8 mouse cellular contexts compared by ENCODE assay signal in genomic region chr12:73931274-73931673, GRCm38 (mm10). TPM values are rescaled to one million over a fixed set of nuclear protein-coding genes. Genes with fewer than 3 reads are reported as not detected.
A peak's percentile ranks its signal among the peaks of the same experiment; 100 is the strongest.
DNase-seq lines count a peak whose midpoint lies in the region; ATAC-seq and TF ChIP-seq lines count a peak whose summit lies in the region.

No protein-coding gene starts in this region.

- peaks cover 55% of the 10 kb centered on the region for H3K36me3 ChIP-seq in liver, adult 2 months (ENCODE audit: control insufficient read depth, insufficient read depth, low read length)
- H3K36me3 ChIP-seq in liver, embryonic 11.5 days (ENCODE audit: control insufficient read depth, insufficient read depth, low read length), result peaks cover 22% of the 10 kb centered on the region
- H3K36me3 ChIP-seq in midbrain, embryonic 10.5 days, result peaks cover 99% of the 10 kb centered on the region

- ATAC-seq in liver, embryonic 11.5 days (replicated peaks; ENCODE audit: low FRiP score), result no peak
- ATAC-seq in activated CD4-positive, CD25-positive, alpha-beta regulatory T cell, adult 4 months, result no peak

- no peaks in the 10 kb centered on the region for H3K79me2 ChIP-seq in liver, adult 2 months (ENCODE audit: control insufficient read depth, insufficient read depth, low read length)

- H3K4me3 ChIP-seq in liver, adult 2 months (ENCODE audit: insufficient read depth, low read depth, low read length), result no peak overlapping the region
- no peak overlapping the region for H3K4me3 ChIP-seq in liver, embryonic 11.5 days (ENCODE audit: low read depth, low read length)
- H3K4me3 ChIP-seq in midbrain, embryonic 10.5 days, result no peak overlapping the region

- no peak overlapping the region for H3K9ac ChIP-seq in liver, adult 2 months (ENCODE audit: low read depth, low read length)
- H3K9ac ChIP-seq in liver, embryonic 11.5 days (ENCODE audit: low read depth, low read length), result no peak overlapping the region

- peak; percentile 58 to 72 for DNase-seq in cerebellum, postnatal 10 days
- no peak for DNase-seq in cerebellum, adult 8-10 months
- peak; percentile 34 for DNase-seq in liver, adult 2 months (ENCODE audit: extremely low read depth, low read depth, low spot score)
- DNase-seq in liver, embryonic 11.5 days (ENCODE audit: low spot score), result no peak
- peak; percentile 26 for DNase-seq in forelimb bud, embryonic 11.5 days (ENCODE audit: low read depth, low spot score)
- peak; percentile 11 to 33 for DNase-seq in thymus, adult 18-20 months
- no peak for DNase-seq in midbrain, embryonic 10.5 days (ENCODE audit: low spot score)

- 48% methylated on average over 5 of the region's 5 CpGs for WGBS in liver, adult 2 months
- 54% methylated on average over 5 of the region's 5 CpGs for WGBS in liver, embryonic 11.5 days
- WGBS in midbrain, embryonic 10.5 days, result 58% methylated on average over 5 of the region's 5 CpGs

- no peak overlapping the region for H3K27ac ChIP-seq in liver, adult 2 months (replicated peaks; ENCODE audit: insufficient read depth, low read depth, low read length)
- H3K27ac ChIP-seq in liver, embryonic 11.5 days (ENCODE audit: low read depth, low read length), result no peak overlapping the region
- no peak overlapping the region for H3K27ac ChIP-seq in midbrain, embryonic 10.5 days (replicated peaks)

- no peaks in the 10 kb centered on the region for H3K27me3 ChIP-seq in liver, adult 2 months (ENCODE audit: control insufficient read depth, insufficient read depth, low read length)
- no peaks in the 10 kb centered on the region for H3K27me3 ChIP-seq in liver, embryonic 11.5 days (replicated peaks; ENCODE audit: control insufficient read depth, insufficient read depth, low read length)
- H3K27me3 ChIP-seq in midbrain, embryonic 10.5 days (ENCODE audit: low read depth, poor library complexity, severe bottlenecking), result no peaks in the 10 kb centered on the region

- no peak overlapping the region for H3K4me2 ChIP-seq in liver, embryonic 11.5 days

- peaks cover 5% of the 10 kb centered on the region; the same call in 1 of the 2 replicates for H3K4me1 ChIP-seq in liver, adult 2 months (ENCODE audit: control insufficient read depth, insufficient read depth, low read length)
- no peaks in the 10 kb centered on the region for H3K4me1 ChIP-seq in liver, embryonic 11.5 days (replicated peaks; ENCODE audit: control insufficient read depth, insufficient read depth, low read length)
- H3K4me1 ChIP-seq in midbrain, embryonic 10.5 days, result no peaks in the 10 kb centered on the region

- H3K9me3 ChIP-seq in liver, embryonic 11.5 days (ENCODE audit: control insufficient read depth, low read length), result no peaks in the 10 kb centered on the region
- no peaks in the 10 kb centered on the region for H3K9me3 ChIP-seq in midbrain, embryonic 10.5 days (replicated peaks)

- peak; percentile 27; the same call in 1 of the 2 replicates for TF ChIP-seq CTCF in liver, adult 2 months (IDR thresholded peaks at IDR 0.05; ENCODE audit: low read depth, low read length)

- no peak for TF ChIP-seq POLR2A in liver, adult 2 months (IDR thresholded peaks at IDR 0.05; ENCODE audit: extremely low read depth, insufficient read depth, low read length)

RNA-seq across cellular contexts. Expression of gene Gm49321, which starts 6.2 kb away (rescaled TPM):
- total RNA-seq in liver, adult 2 months (2014; rRNA removed), result not detected in 2 replicates
- not detected in 2 replicates for polyA plus RNA-seq in liver, adult 2 months (2012; rRNA removed)
- polyA plus RNA-seq in liver, embryonic 11.5 days (2014; fragmentation: Nextera tagmentation; extraction: Ambion mirVana), result 6.6 and 9.7 TPM in 2 replicates
- 10 to 100 TPM; 10.8 to 21.0 TPM for polyA plus RNA-seq in activated CD4-positive, CD25-positive, alpha-beta regulatory T cell, adult 4 months (2017; shearing (Covaris generic))
- polyA plus RNA-seq in midbrain, embryonic 10.5 days (2016; fragmentation: Nextera tagmentation; extraction: Ambion mirVana), result 16.3 and 17.1 TPM in 2 replicates

RNA-seq across cellular contexts. Expression of gene Hif1a, which starts 30.1 kb away (rescaled TPM):
- total RNA-seq in liver, adult 2 months (2014; rRNA removed), result 32.5 and 37.4 TPM in 2 replicates
- polyA plus RNA-seq in liver, adult 2 months (2012; rRNA removed), result 5.7 and 9.7 TPM in 2 replicates
- polyA plus RNA-seq in liver, embryonic 11.5 days (2014; fragmentation: Nextera tagmentation; extraction: Ambion mirVana), result 46.5 and 54.6 TPM in 2 replicates
- polyA plus RNA-seq in activated CD4-positive, CD25-positive, alpha-beta regulatory T cell, adult 4 months (2017; shearing (Covaris generic)), result 10 to 100 TPM; 65.7 to 77.4 TPM
- polyA plus RNA-seq in midbrain, embryonic 10.5 days (2016; fragmentation: Nextera tagmentation; extraction: Ambion mirVana), result 83.3 and 95.0 TPM in 2 replicates

RNA-seq across cellular contexts. Expression of gene Snapc1, which starts 33.0 kb away (rescaled TPM):
- total RNA-seq in liver, adult 2 months (2014; rRNA removed), result 3.0 and 4.4 TPM in 2 replicates
- polyA plus RNA-seq in liver, adult 2 months (2012; rRNA removed), result 5.4 and 6.0 TPM in 2 replicates
- polyA plus RNA-seq in liver, embryonic 11.5 days (2014; fragmentation: Nextera tagmentation; extraction: Ambion mirVana), result 13.6 and 15.1 TPM in 2 replicates
- 10 to 100 TPM; 13.3 to 21.9 TPM for polyA plus RNA-seq in activated CD4-positive, CD25-positive, alpha-beta regulatory T cell, adult 4 months (2017; shearing (Covaris generic))
- 22.5 and 22.8 TPM in 2 replicates for polyA plus RNA-seq in midbrain, embryonic 10.5 days (2016; fragmentation: Nextera tagmentation; extraction: Ambion mirVana)

Comparison
In these comparisons a context has a peak if more than half of its experiments do, and no peak if none do; other contexts are left out.
1. DNase-seq: peak in cerebellum, postnatal 10 days (2 of 2), liver, adult 2 months (single experiment), forelimb bud, embryonic 11.5 days (single experiment) and thymus, adult 18-20 months (2 of 2); none in cerebellum, adult 8-10 months (single experiment), liver, embryonic 11.5 days (single experiment) and midbrain, embryonic 10.5 days (single experiment).